Mouse (Mus musculus) left cerebral cortex, adult 8-10 months (tissue): ENCODE results near the gene Gm9958. TPM values are rescaled to one million over a fixed set of nuclear protein-coding genes. Genes with fewer than 3 reads are reported as not detected.

Source experiments
- DNase-seq, 2 experiments: peaks; one replicate each; pipeline ENCODE4 v3.0.0; 2022; ENCODE audit warnings: low spot score in 2 of 2
- total RNA-seq, 4 experiments: library from RNA; stranded (reverse); gene quantifications; 2 replicates each; pipeline ENCODE4 v1.2.4; 2022

The Gm9958 gene
- total RNA-seq: 1 to 10 TPM; 1.5 to 3.1 (median 2.2) TPM

GRCm38 (mm10) chr5:90367067-90367303 is at the start of gene Gm9958:
Gene Gm9958 (plus strand): TSS chr5:90367204.
- DNase-seq: no peak

GRCm38 (mm10) chr5:90331071-90331470 is 35.9 kb upstream of the Gm9958 start:
- no peak for DNase-seq

GRCm38 (mm10) chr5:90332478-90332877 is 34.5 kb upstream of the Gm9958 start:
- DNase-seq: no peak

GRCm38 (mm10) chr5:90338177-90339091 is 28.6 kb upstream of the Gm9958 start:
- no peak for DNase-seq

- DNase-seq: peak in 1 of 2 experiments; percentile 59
Measured at GRCm38 (mm10) chr5:90339129-90339952, 27.7 kb upstream of the Gm9958 start.

- no peak for DNase-seq
Measured at GRCm38 (mm10) chr5:90339953-90340343, 27.1 kb upstream of the Gm9958 start.

- DNase-seq: no peak
Measured at GRCm38 (mm10) chr5:90340847-90341246, 26.2 kb upstream of the Gm9958 start.

- DNase-seq: no peak
Measured at GRCm38 (mm10) chr5:90346877-90347276, 20.1 kb upstream of the Gm9958 start.

- no peak for DNase-seq
Measured at GRCm38 (mm10) chr5:90353552-90354317, 13.3 kb upstream of the Gm9958 start.

- no peak for DNase-seq
Measured at GRCm38 (mm10) chr5:90355824-90356223, 11.2 kb upstream of the Gm9958 start.

- peak; percentile 11 to 69 for DNase-seq
Measured at GRCm38 (mm10) chr5:90364526-90364925, 2.5 kb upstream of the Gm9958 start.

- DNase-seq: peak; percentile 46
Measured at GRCm38 (mm10) chr5:90365141-90365951, 1.7 kb upstream of the Gm9958 start.

- peak; percentile 78 to 91 for DNase-seq
Measured at GRCm38 (mm10) chr5:90366121-90367066, 610 bp upstream of the Gm9958 start, which contains the start of gene Ankrd17. Gene Ankrd17 (minus strand): TSS chr5:90366577.

- no peak for DNase-seq
Measured at GRCm38 (mm10) chr5:90370401-90370800, 3.4 kb downstream of the Gm9958 start.

- DNase-seq: no peak
Measured at GRCm38 (mm10) chr5:90373708-90374107, 6.7 kb downstream of the Gm9958 start.

GRCm38 (mm10) chr5:90381458-90381857 is 14.5 kb downstream of the Gm9958 start:
- DNase-seq: no peak

GRCm38 (mm10) chr5:90383080-90383479 is 16.1 kb downstream of the Gm9958 start:
- no peak for DNase-seq

- DNase-seq: no peak
Measured at GRCm38 (mm10) chr5:90393764-90394163, 26.8 kb downstream of the Gm9958 start.

- DNase-seq: no peak
Measured at GRCm38 (mm10) chr5:90394322-90394721, 27.3 kb downstream of the Gm9958 start.

GRCm38 (mm10) chr5:90396817-90397216 is 29.8 kb downstream of the Gm9958 start:
- no peak for DNase-seq
